Mouse (Mus musculus) heart, embryonic 15.5 days (tissue): ENCODE results near the gene Rap1gap. TPM values are rescaled to one million over a fixed set of nuclear protein-coding genes. Genes with fewer than 3 reads are reported as not detected.

Source experiments
- ATAC-seq: fragments of 200-750 bp; cut with Nextera tagmentation; replicated peaks from 2 replicates; pipeline ENCODE4 v1.8.0; 2017; ENCODE audit warnings: low read depth, moderate TSS enrichment; ENCODE audit not compliant: insufficient number of reproducible peaks, insufficient read depth, low FRiP score
- H3K27ac ChIP-seq: fragments of 300-500 bp; sonication (generic); 2 replicates; pipeline ENCODE4 v1.5.1; 2015; ENCODE audit warnings: mild to moderate bottlenecking, inconsistent platforms
- H3K27me3 ChIP-seq: fragments of 300-500 bp; sonication (generic); 2 replicates; pipeline ENCODE4 v1.6.1; 2015; ENCODE audit warnings: inconsistent platforms
- H3K36me3 ChIP-seq: fragments of 300-500 bp; sonication (generic); 2 replicates; pipeline ENCODE4 v1.6.1; 2015; ENCODE audit warnings: mild to moderate bottlenecking, inconsistent platforms
- H3K4me1 ChIP-seq: fragments of 300-500 bp; sonication (generic); replicated peaks from 2 replicates; pipeline ENCODE4 v1.6.1; 2015; ENCODE audit warnings: inconsistent platforms
- H3K4me2 ChIP-seq: fragments of 300-500 bp; sonication (generic); 2 replicates; pipeline ENCODE4 v1.6.1; 2015; ENCODE audit warnings: inconsistent platforms, mild to moderate bottlenecking, moderate library complexity
- H3K4me3 ChIP-seq: fragments of 300-500 bp; sonication (generic); 2 replicates; pipeline ENCODE4 v1.5.1; 2015; ENCODE audit warnings: mild to moderate bottlenecking, inconsistent platforms
- H3K9ac ChIP-seq: fragments of 300-500 bp; sonication (generic); 2 replicates; pipeline ENCODE4 v1.6.1; 2015; ENCODE audit warnings: mild to moderate bottlenecking, inconsistent platforms
- H3K9me3 ChIP-seq: fragments of 300-500 bp; sonication (generic); replicated peaks from 2 replicates; pipeline ENCODE4 v1.6.1; 2016; ENCODE audit warnings: inconsistent platforms
- WGBS: fragments of 180-500 bp; shearing (Covaris S2); methylation state at CpG from one replicate; pipeline ENCODE4 v1.1.7; 2015; ENCODE audit warnings: mixed read lengths; 5-methylcytosine and 5-hydroxymethylcytosine counted together
- polyA plus RNA-seq: library from polyadenylated mRNA; unstranded; fragments of >200 nt; fragmentation: Nextera tagmentation; extraction: Ambion mirVana; gene quantifications from 2 replicates; pipeline ENCODE4 v1.2.1, GENCODE M21; 2015

Rap1gap gene
- polyA plus RNA-seq, 1 experiment from 2014 or later: 5.6 TPM

DNA sequence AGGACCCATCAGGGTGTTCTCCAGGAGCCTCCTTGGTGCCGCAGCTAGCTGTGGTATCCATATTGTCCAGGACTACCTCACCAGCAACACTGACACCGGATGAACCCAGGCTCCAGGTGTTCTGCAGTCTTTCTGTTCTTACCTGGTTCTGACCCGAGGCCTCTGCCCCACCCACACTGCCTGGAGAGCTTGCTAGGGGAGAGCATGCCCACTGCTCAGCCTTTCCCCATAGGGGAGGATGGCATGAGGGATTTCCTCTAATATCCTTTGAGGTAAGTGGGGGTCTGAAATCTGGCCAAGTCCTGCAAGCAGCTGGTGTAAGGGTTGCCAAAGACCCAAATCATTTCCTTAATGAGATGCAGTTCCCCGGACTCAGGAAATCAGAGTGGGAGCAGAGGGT, 1.0 kb upstream of the Rap1gap start:
- Histone ChIP-seq H3K4me2 (no peak overlapping the region), H3K36me3 (no peaks in the 10 kb centered on the region), H3K4me1 (peaks cover 31% of the 10 kb centered on the region), H3K9ac (no peak overlapping the region), H3K27ac (no peak overlapping the region), H3K27me3 (peaks cover 43% of the 10 kb centered on the region), H3K9me3 (no peaks in the 10 kb centered on the region), H3K4me3 (no peak overlapping the region)
- ATAC-seq: no peak
- 81% methylated on average over 4 of the region's 4 CpGs for WGBS

DNA sequence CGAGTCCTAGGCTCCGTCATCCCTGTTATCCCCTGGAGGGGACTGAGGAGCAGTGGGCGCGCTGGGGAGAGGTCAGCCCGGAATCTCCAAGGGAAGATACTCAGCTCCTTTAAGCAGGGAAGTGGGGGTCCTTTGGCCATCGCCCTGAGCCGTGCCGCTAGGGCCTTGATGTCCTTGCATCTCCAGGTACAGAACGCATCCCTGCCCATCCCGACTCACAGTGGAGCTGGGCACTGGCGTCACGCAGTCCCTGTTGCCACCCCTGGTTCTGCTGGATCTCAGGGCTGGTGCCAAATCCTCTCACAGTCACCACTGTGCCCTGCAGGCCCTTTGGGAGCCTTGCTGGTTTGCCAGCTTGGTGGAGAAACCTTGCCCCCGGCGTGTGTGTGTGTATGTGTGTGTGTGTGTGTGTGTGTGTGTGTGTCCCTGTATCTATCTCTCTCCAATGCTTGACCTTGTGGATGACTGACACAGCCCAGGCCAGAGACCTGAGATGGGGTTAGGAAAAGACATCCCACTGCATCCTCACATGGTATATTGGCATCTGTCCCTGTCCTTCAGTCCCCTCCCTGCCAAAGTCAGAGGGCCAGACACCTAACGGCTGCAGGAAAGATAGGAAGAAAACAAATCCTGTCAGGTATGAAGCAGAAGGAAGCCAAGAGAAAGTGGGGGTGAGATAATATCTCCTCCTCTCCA, 602 bp downstream of the Rap1gap start:
- H3K36me3 ChIP-seq: no peaks in the 10 kb centered on the region
- peak overlapping the region; percentile 58 for H3K4me3 ChIP-seq
- no peaks in the 10 kb centered on the region for H3K9me3 ChIP-seq
- ATAC-seq: no peak
- no peak overlapping the region for H3K27ac ChIP-seq
- WGBS: 16% methylated on average over 15 of the region's 15 CpGs
- peak overlapping the region; percentile 67 for H3K9ac ChIP-seq
- peak overlapping the region; percentile 97 for H3K4me2 ChIP-seq
- H3K4me1 ChIP-seq: peaks cover 31% of the 10 kb centered on the region
- H3K27me3 ChIP-seq: peaks cover 43% of the 10 kb centered on the region

DNA sequence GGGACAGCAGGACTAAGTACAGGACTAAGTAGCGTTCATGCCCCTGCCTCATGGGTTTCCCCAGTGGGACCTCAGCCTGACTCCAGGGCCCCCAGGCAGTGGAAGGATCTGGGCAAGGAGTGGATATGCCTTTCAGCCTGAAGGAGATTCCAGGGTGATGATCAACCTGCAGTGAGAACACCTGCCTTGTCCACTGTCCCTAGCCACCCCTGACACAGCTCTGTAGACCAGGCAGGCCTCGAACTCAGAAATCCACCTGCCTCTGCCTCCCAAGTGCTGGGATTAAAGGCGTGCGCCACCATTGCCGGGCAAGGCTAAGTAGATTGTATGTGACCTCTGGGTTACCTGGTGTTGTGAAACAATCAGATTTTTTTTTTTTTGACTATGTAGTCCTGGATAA, 1.3 kb downstream of the Rap1gap start:
- H3K4me1 ChIP-seq: peaks cover 25% of the 10 kb centered on the region
- WGBS: 84% methylated on average over 5 of the region's 5 CpGs
- H3K27me3 ChIP-seq: peaks cover 43% of the 10 kb centered on the region
- H3K4me3 ChIP-seq: no peak overlapping the region
- H3K4me2 ChIP-seq: no peak overlapping the region
- no peak overlapping the region for H3K27ac ChIP-seq
- no peak overlapping the region for H3K9ac ChIP-seq
- H3K9me3 ChIP-seq: no peaks in the 10 kb centered on the region
- no peak for ATAC-seq
- H3K36me3 ChIP-seq: no peaks in the 10 kb centered on the region

DNA sequence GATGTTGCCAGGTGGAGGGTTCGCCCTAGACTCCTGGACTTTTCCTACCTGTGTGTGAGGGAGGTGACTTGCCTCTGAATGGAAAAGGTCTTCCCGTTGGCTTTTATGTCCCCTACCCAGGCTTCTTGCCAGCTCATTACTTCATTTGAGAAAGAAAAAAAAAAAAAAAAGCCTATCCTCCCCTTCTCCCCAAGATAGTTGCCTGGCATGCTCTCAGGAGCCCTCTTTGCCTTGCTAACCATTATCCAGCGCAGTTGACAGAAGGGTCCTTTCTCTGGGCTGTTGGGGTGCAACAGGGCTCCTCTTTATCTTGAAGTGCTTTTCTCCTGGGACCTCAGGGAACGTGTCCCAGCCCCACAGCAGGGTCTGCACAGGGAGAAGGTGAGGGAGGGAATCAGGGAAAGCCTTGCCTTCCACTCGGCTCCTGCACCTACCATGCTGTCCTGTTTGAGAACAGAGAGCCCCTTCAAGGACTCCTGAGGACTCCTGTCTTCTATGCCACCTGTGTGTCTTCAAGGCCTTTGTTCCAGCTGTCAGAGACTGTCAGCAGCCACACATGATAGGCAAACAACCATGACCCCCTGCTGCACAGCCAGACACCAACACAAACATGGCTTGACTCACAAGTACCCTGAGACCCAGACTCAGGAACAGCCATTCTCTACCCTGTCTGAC, 1.9 kb downstream of the Rap1gap start:
- no peak overlapping the region for H3K27ac ChIP-seq
- H3K36me3 ChIP-seq: no peaks in the 10 kb centered on the region
- peaks cover 21% of the 10 kb centered on the region for H3K4me1 ChIP-seq
- no peak overlapping the region for H3K9ac ChIP-seq
- no peak for ATAC-seq
- peaks cover 43% of the 10 kb centered on the region for H3K27me3 ChIP-seq
- no peak overlapping the region for H3K4me3 ChIP-seq
- no peak overlapping the region for H3K4me2 ChIP-seq
- H3K9me3 ChIP-seq: no peaks in the 10 kb centered on the region
- 49% methylated on average over 5 of the region's 5 CpGs for WGBS

DNA sequence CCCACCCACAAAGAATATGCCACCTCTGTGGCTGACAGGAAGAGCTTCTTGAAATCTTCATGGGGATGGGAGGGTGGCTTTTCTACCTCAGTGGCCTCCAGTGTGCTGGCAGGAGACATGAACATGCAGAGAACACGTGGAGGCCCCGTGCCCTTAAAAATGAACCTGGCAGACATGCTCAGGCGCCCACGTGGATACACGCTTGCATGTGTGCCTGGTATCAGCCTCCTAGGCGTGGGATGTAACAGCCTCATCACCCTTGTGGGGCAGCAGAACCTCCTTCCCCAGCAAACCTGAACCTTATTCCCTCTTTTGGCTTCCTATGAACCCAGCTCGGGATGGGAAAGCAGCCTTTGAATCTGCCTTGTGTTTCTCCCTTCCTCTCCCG, 2.4 kb downstream of the Rap1gap start:
- no peaks in the 10 kb centered on the region for H3K36me3 ChIP-seq
- H3K4me3 ChIP-seq: no peak overlapping the region
- ATAC-seq: no peak
- 58% methylated on average over 8 of the region's 8 CpGs for WGBS
- H3K9me3 ChIP-seq: no peaks in the 10 kb centered on the region
- no peak overlapping the region for H3K9ac ChIP-seq
- no peak overlapping the region for H3K4me2 ChIP-seq
- peaks cover 48% of the 10 kb centered on the region for H3K27me3 ChIP-seq
- peaks cover 21% of the 10 kb centered on the region for H3K4me1 ChIP-seq
- no peak overlapping the region for H3K27ac ChIP-seq

DNA sequence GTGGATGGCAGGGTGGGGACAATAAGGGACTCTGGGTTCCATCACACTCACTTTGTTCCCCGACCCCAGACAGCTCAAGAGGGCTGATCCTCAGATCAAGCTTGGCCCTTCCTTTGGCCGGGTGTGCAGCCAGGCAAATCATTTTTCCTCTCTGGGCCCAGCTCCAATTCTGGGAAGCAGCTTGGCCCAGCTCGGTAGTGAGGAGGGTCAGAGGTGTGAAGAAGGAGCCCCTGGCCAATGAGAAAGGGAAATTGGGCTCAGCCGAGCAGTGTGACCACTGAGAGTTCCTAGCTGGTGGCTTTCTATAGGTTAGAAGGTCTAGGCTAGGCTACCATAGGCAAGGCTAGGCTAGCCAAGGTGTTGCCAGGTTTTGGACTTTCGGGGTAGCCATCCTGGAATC, 3.2 kb downstream of the Rap1gap start:
- H3K4me1 ChIP-seq: peaks cover 21% of the 10 kb centered on the region
- no peak overlapping the region for H3K4me3 ChIP-seq
- peaks cover 56% of the 10 kb centered on the region for H3K27me3 ChIP-seq
- 33% methylated on average over 5 of the region's 5 CpGs for WGBS
- no peaks in the 10 kb centered on the region for H3K9me3 ChIP-seq
- ATAC-seq: no peak
- H3K36me3 ChIP-seq: no peaks in the 10 kb centered on the region
- H3K4me2 ChIP-seq: no peak overlapping the region
- no peak overlapping the region for H3K9ac ChIP-seq
- no peak overlapping the region for H3K27ac ChIP-seq

DNA sequence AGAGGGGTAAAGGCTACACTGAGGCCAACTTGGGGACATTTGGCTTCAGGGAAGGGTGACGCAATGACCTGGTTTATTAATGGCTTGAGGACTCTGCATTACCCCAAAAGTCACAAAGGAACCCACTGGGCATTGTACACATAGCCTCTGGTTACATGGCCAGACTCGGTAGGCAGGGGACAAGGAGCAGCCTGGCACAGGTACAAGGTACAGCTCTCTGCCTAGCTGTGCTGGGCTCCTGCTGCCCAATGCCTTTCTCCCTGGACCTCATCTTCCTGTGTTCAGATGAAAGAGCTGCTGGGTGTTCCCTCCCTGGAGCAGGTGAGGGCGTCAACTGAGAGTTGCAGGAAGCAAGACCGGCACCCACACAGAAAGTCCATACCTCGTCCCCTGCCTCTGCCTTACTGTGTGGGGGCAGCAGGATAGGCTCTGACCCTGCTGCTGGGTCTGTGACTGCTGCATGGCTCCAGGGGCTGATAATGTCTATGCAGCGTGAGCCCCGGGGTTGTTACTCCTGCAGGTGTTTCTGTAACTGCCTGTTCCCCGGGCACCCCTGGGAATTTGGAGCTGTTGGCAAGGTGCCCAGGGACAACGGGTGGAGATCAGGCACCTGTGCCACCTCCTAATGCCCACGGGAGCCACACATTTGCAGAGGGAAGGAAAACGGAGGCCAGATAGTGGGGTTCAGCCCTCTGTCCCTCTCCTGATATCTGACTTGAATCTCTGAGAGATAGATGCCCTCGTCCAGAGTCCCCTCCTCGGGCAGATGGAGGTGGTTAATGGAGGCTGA, 7.4 kb downstream of the Rap1gap start:
- H3K9ac ChIP-seq: no peak overlapping the region
- WGBS: 60% methylated on average over 13 of the region's 13 CpGs
- H3K4me1 ChIP-seq: peaks cover 13% of the 10 kb centered on the region
- no peak overlapping the region for H3K27ac ChIP-seq
- H3K4me2 ChIP-seq: no peak overlapping the region
- no peaks in the 10 kb centered on the region for H3K36me3 ChIP-seq
- ATAC-seq: no peak
- peaks cover 54% of the 10 kb centered on the region for H3K27me3 ChIP-seq
- H3K9me3 ChIP-seq: no peaks in the 10 kb centered on the region
- H3K4me3 ChIP-seq: no peak overlapping the region

DNA sequence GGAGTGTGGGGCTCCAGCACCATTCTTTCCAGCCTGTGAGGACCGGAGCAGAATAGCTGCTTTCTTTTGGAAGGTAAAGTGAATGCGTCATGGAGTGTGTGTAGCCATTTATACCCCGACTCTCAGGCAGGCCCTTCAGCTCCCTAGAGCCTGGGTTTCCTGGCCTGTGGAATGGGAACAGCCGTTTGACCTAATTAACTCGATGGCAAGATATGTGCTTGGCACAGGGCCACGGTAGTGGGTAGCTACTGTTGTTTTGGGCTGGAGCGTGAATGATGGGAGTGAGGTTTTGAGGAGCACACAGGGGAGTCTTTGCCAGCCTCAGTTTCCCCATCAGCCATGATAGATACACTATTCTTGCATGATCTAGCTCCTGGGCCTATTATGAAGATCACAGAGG, 11.0 kb downstream of the Rap1gap start:
- Histone ChIP-seq H3K27ac (no peak overlapping the region), H3K9ac (no peak overlapping the region), H3K4me1 (0 out of 2 replicates have a peak, but pooled peaks cover 2% of the 10 kb centered on the region), H3K36me3 (no peaks in the 10 kb centered on the region), H3K4me2 (no peak overlapping the region), H3K9me3 (no peaks in the 10 kb centered on the region), H3K27me3 (peaks cover 84% of the 10 kb centered on the region), H3K4me3 (no peak overlapping the region)
- WGBS: 58% methylated on average over 7 of the region's 7 CpGs
- ATAC-seq: no peak

DNA sequence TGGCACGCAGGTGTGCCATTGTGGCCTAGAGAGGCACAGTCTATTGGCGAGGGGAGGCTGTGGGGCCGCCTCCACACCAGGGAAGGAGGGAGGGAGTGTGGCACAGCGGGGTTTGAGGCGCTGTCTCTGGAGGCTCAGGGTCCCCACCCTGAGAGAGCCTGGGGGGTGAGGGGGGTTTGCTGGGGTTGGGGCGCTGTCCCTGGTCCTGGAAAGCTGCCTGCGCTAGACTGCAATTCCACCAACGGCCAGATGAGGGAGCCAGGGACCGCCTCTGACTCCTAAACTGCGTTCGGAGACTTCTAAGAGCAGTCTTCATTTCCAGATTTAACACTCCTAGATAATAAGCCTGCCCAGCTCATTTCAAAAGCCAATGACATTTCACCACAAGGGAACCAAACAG, 11.5 kb downstream of the Rap1gap start:
- Histone ChIP-seq H3K9me3 (no peaks in the 10 kb centered on the region), H3K27me3 (peaks cover 89% of the 10 kb centered on the region), H3K36me3 (no peaks in the 10 kb centered on the region), H3K4me2 (no peak overlapping the region), H3K27ac (no peak overlapping the region), H3K4me1 (peaks cover 2% of the 10 kb centered on the region), H3K4me3 (no peak overlapping the region), H3K9ac (no peak overlapping the region)
- 10% methylated on average over 11 of the region's 11 CpGs for WGBS
- no peak for ATAC-seq

DNA sequence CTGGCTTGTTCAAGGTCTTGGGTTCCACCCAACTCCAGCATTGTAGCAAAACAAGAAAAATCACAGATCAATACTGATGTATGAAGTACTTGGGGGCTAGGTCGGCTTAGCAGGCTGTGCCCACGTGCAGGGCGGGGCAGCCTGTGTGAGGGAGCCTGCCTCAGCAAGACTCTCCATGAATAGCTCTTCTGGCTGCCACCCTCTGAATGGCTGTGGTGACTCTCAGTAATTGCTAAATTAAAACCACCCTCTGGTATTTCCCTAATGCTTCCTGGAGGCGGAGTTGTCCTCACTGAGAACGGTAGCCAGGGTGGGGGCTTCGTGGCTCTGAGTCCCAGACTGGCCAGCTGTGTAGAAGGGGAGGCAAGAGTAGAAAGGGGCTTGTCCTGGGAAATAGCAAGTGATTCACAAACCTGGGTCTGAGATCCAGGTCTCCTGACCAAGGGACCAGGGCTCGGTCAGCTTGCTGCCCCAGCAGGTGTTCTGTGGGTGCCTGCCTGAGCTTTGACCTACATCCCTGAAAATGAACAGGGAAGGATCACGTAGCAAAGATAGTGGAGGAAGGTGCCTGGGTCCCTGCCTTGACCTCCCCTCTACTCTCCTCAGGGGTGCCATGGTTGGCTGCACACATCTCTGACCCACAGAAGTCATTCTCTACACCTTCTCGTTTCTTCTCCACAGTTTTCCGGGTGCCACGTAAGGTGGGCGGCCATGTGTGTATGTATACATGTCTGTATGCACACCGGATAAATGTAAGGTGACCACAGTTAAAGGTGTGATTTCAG, 12.4 kb downstream of the Rap1gap start:
- H3K4me1 ChIP-seq: peaks cover 11% of the 10 kb centered on the region
- no peak overlapping the region for H3K4me2 ChIP-seq
- H3K4me3 ChIP-seq: no peak overlapping the region
- no peak for ATAC-seq
- no peak overlapping the region for H3K27ac ChIP-seq
- H3K9me3 ChIP-seq: no peaks in the 10 kb centered on the region
- H3K36me3 ChIP-seq: no peaks in the 10 kb centered on the region
- peaks cover 94% of the 10 kb centered on the region for H3K27me3 ChIP-seq
- H3K9ac ChIP-seq: no peak overlapping the region
- 56% methylated on average over 13 of the region's 13 CpGs for WGBS

DNA sequence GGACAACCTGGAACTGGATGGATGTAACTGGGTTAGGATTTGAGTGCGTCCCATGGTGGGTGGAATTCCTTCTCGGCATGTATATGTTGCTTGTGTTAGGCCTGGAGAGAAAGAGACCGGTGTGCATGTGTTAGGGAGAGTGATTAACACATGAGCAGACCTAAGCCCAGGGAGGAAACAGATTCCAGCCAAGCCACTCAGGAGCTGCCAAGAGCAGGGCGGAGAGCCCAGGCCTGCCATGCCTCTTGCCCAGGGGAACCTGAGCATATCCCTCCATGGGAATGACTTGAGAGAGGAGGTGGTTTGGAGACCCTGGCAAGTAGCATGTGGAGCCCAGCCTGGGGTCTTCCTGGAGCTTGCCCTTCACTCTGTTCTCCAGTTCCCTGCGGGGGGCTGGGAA, 13.4 kb downstream of the Rap1gap start:
- H3K9me3 ChIP-seq: no peaks in the 10 kb centered on the region
- no peak overlapping the region for H3K27ac ChIP-seq
- peaks cover 11% of the 10 kb centered on the region for H3K4me1 ChIP-seq
- ATAC-seq: no peak
- peaks cover 94% of the 10 kb centered on the region for H3K27me3 ChIP-seq
- no peak overlapping the region for H3K4me2 ChIP-seq
- 81% methylated on average over 5 of the region's 5 CpGs for WGBS
- no peaks in the 10 kb centered on the region for H3K36me3 ChIP-seq
- H3K4me3 ChIP-seq: no peak overlapping the region
- H3K9ac ChIP-seq: no peak overlapping the region
